Mouse (Mus musculus) small intestine, adult 2 months (tissue): ENCODE data around the gene Abcc4.
"Not testable (repeated sequence)": the region's sequence is repeated elsewhere in the genome, so short reads cannot be mapped to it uniquely, and the experiment has no call there.

Experiments used
- CTCF ChIP-seq: fragments of 200-500 bp; IDR thresholded peaks from 2 replicates; pipeline ENCODE4 v1.5.1; 2012; ENCODE audit warnings: low read depth, mild to moderate bottlenecking, control low read depth, inconsistent platforms, low read length, moderate library complexity, mixed read lengths; ENCODE audit not compliant: insufficient replicate concordance, insufficient read length; ENCODE audit errors: extremely low read depth
- POLR2A ChIP-seq: fragments of 200-500 bp; IDR thresholded peaks from 2 replicates; pipeline ENCODE4 v1.6.1; 2012; ENCODE audit warnings: low read depth, mild to moderate bottlenecking, control low read depth, inconsistent platforms, low read length, moderate library complexity

DNA sequence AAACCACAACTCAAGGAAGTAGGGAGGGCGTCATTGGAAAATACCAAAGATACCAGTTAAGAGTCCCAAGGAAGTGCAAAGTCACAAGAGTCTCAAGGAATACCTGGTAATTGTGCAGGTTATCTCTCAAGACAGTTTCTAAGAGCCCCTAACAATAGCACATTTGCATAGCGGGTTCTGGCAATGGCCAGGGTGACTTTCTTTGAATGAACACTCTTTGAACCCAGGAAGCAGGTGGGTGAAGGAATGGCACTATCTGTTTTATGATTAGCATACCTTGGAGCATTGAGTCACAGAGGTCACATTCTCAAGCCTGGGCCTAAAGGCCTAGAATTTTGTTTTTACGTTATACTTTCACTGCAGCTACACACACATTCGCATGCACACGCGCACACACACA is 33.1 kb downstream of the Abcc4 start:
- TF ChIP-seq CTCF, POLR2A: not testable (repeated sequence)
